Comparison of ENCODE assay signal across 27 mouse cellular contexts in the genomic region with DNA sequence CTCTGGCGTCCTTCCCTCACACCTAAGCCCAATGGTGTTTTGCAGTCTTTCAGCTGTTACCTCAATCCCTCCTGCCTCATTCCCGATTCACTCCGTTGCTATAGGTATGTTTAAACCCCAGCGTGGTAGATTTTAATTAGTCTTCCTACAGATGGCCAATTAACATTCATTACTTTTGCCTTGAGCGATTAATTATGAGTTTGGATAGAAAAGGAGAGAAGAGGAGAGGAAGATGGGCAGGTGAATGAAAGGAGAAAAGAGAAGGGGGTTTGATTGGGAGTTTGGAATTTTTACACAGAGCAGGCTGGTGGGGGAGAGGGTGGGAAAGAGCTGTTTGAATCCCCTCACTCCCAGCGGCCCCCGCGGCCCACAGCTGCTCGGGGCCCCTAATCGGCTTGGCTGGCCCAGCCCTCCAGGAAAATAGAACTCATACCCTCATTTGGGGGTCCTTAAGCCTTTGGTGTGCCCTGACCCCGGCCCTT. TPM values are rescaled to one million over a fixed set of nuclear protein-coding genes. Genes with fewer than 3 reads are reported as not detected.
A peak's percentile ranks its signal among the peaks of the same experiment; 100 is the strongest.
DNase-seq lines count a peak whose midpoint lies in the region; ATAC-seq and TF ChIP-seq lines count a peak whose summit lies in the region.
"Had no signal": no experiment of that assay in that cellular context is flagged by ENCODE, and none has a peak within 500 bp of the region (broad histone marks: within the 10 kb centered on the region; RNA-seq: fewer than 3 reads in every experiment).

No protein-coding gene starts in this region.

- WGBS in forebrain, embryonic 16.5 days: 6% methylated on average over 11 of the region's 11 CpGs
- WGBS in midbrain, embryonic 14.5 days: 35% methylated on average over 11 of the region's 11 CpGs

- peak; percentile 76 for ATAC-seq in forebrain, embryonic 16.5 days
- ATAC-seq in midbrain, embryonic 14.5 days (ENCODE audit: low FRiP score, low TSS enrichment): no peak
- ATAC-seq: activated CD4-positive, CD25-positive, alpha-beta regulatory T cell, adult 4 months; CD4-positive, CD25-positive, alpha-beta regulatory T cell, adult 4 months; intestine, embryonic 15.5 days; liver, embryonic 12.5 days; Patski had no signal

- no peak for TF ChIP-seq CTCF in brain, embryonic 14.5 days (IDR thresholded peaks at IDR 0.05; ENCODE audit: borderline replicate concordance, extremely low read depth, insufficient read depth, insufficient read length)

- H3K36me3 ChIP-seq in forebrain, embryonic 16.5 days (ENCODE audit: control insufficient read depth, insufficient read depth): no peaks in the 10 kb centered on the region
- no peaks in the 10 kb centered on the region for H3K36me3 ChIP-seq in midbrain, embryonic 14.5 days (ENCODE audit: control insufficient read depth, insufficient read depth, low read length)
- H3K36me3 ChIP-seq: embryonic facial prominence, embryonic 13.5 days; intestine, embryonic 15.5 days; kidney, embryonic 15.5 days; liver, embryonic 12.5 days; lung, embryonic 15.5 days had no signal

- H3K27ac ChIP-seq in forebrain, embryonic 16.5 days (ENCODE audit: low read length): peak overlapping the region; percentile 46
- H3K27ac ChIP-seq in midbrain, embryonic 14.5 days (replicated peaks; ENCODE audit: low read depth, low read length): no peak overlapping the region
- H3K27ac ChIP-seq: embryonic facial prominence, embryonic 13.5 days; heart, adult 2 months; intestine, embryonic 15.5 days; kidney, embryonic 15.5 days; liver, embryonic 12.5 days; lung, embryonic 15.5 days; macrophage had no signal

- peak overlapping the region; percentile 18; the same call in 1 of the 2 replicates for H3K4me3 ChIP-seq in forebrain, embryonic 16.5 days (replicated peaks; ENCODE audit: low read length)
- no peak overlapping the region for H3K4me3 ChIP-seq in midbrain, embryonic 14.5 days (replicated peaks; ENCODE audit: low read depth, low read length)
- H3K4me3 ChIP-seq: embryonic facial prominence, embryonic 13.5 days; heart, adult 2 months; intestine, embryonic 15.5 days; kidney, embryonic 15.5 days; liver, embryonic 12.5 days; lung, embryonic 15.5 days had no signal

- no peak for TF ChIP-seq POLR2A in brain, embryonic 14.5 days (IDR thresholded peaks at IDR 0.05; ENCODE audit: borderline replicate concordance, extremely low read depth, insufficient read depth, insufficient read length, poor library complexity, severe bottlenecking)

- peaks cover 16% of the 10 kb centered on the region for H3K4me1 ChIP-seq in forebrain, embryonic 16.5 days (replicated peaks; ENCODE audit: control insufficient read depth, insufficient read depth, low read length)
- H3K4me1 ChIP-seq in midbrain, embryonic 14.5 days (ENCODE audit: control insufficient read depth, insufficient read depth, low read length): 0 out of 2 replicates have a peak, but pooled peaks cover 5% of the 10 kb centered on the region
- H3K4me1 ChIP-seq: intestine, embryonic 15.5 days; kidney, embryonic 15.5 days; liver, embryonic 12.5 days; lung, embryonic 15.5 days had no signal

- DNase-seq in embryo, embryonic 11 days: peak; percentile 35
- DNase-seq in embryo, embryonic 9.5 days (ENCODE audit: extremely low spot score): no peak
- peak; percentile 95 for DNase-seq in brain, embryonic 14.5 days (ENCODE audit: low read depth)
- DNase-seq in midbrain, embryonic 14.5 days: peak; percentile 45
- no peak for DNase-seq in T-cell, adult 2 months (ENCODE audit: low spot score)
- DNase-seq in layer of hippocampus, adult 18-20 months (ENCODE audit: low spot score in 2 of 2): no peak
- no peak for DNase-seq in B cell, adult 2 months
- DNase-seq: adrenal gland, postnatal 14 days; cerebellum, adult 11-12 months; gastrocnemius, postnatal 25 days; heart, adult 2 months; heart, postnatal 36 days; kidney, postnatal 4 days; right cerebral cortex, adult 18-20 months; thymus, postnatal 36 days had no signal

- peak overlapping the region; percentile 42 for H3K4me2 ChIP-seq in forebrain, embryonic 16.5 days (ENCODE audit: low read length)
- peak overlapping the region; percentile 32; the same call in 1 of the 2 replicates for H3K4me2 ChIP-seq in midbrain, embryonic 14.5 days (ENCODE audit: low read length)
- H3K4me2 ChIP-seq: embryonic facial prominence, embryonic 13.5 days; intestine, embryonic 15.5 days; kidney, embryonic 15.5 days; liver, embryonic 12.5 days; lung, embryonic 15.5 days had no signal

- H3K27me3 ChIP-seq in forebrain, embryonic 16.5 days (replicated peaks; ENCODE audit: control insufficient read depth, insufficient read depth, low read length): no peaks in the 10 kb centered on the region
- H3K27me3 ChIP-seq in midbrain, embryonic 14.5 days (ENCODE audit: control insufficient read depth, insufficient read depth, low read length): no peaks in the 10 kb centered on the region
- H3K27me3 ChIP-seq: intestine, embryonic 15.5 days; lung, embryonic 15.5 days had no signal

- peak overlapping the region; percentile 9 for H3K9ac ChIP-seq in forebrain, embryonic 16.5 days (replicated peaks; ENCODE audit: low read depth, low read length)
- H3K9ac ChIP-seq in midbrain, embryonic 14.5 days (replicated peaks; ENCODE audit: low read length): no peak overlapping the region
- H3K9ac ChIP-seq: embryonic facial prominence, embryonic 13.5 days; intestine, embryonic 15.5 days; kidney, embryonic 15.5 days; liver, embryonic 12.5 days; lung, embryonic 15.5 days had no signal

- no peaks in the 10 kb centered on the region for H3K9me3 ChIP-seq in forebrain, embryonic 16.5 days (ENCODE audit: control insufficient read depth, low read length)
- no peaks in the 10 kb centered on the region for H3K9me3 ChIP-seq in midbrain, embryonic 14.5 days (ENCODE audit: control insufficient read depth, low read length)
- H3K9me3 ChIP-seq: embryonic facial prominence, embryonic 13.5 days; intestine, embryonic 15.5 days; kidney, embryonic 15.5 days; liver, embryonic 12.5 days; lung, embryonic 15.5 days had no signal

RNA-seq across cellular contexts. Expression of gene Emx1, which starts 21.8 kb away (rescaled TPM):
- polyA plus RNA-seq in brain, embryonic 14.5 days (2012; rRNA removed): 13.9 and 69.3 TPM in 2 replicates
- 57.5 and 59.7 TPM in 2 replicates for polyA plus RNA-seq in forebrain, embryonic 16.5 days (2015; fragmentation: Nextera tagmentation; extraction: Ambion mirVana)
- 1.1 and 1.6 TPM in 2 replicates for polyA plus RNA-seq in midbrain, embryonic 14.5 days (2014; fragmentation: Nextera tagmentation; extraction: Ambion mirVana)
- 10 to 100 TPM; 17.0 to 19.3 TPM for total RNA-seq in layer of hippocampus, adult 18-20 months (2021)
- total RNA-seq: adrenal gland, postnatal 14 days; ES-E14; gastrocnemius, postnatal 25 days; heart, adult 2 months; heart, postnatal 36 days had no signal
- polyA plus RNA-seq: activated CD4-positive, CD25-positive, alpha-beta regulatory T cell, adult 4 months; CD4-positive, CD25-positive, alpha-beta regulatory T cell, adult 4 months; heart, adult 2 months; heart, embryonic 14.5 days; intestine, embryonic 15.5 days; liver, embryonic 12.5 days; lung, embryonic 15.5 days; macrophage; Patski had no signal

RNA-seq across cellular contexts. Expression of gene Spr, which starts 27.9 kb away (rescaled TPM):
- polyA plus RNA-seq in brain, embryonic 14.5 days (2012; rRNA removed): 8.0 and 10.5 TPM in 2 replicates
- 31.9 and 32.6 TPM in 2 replicates for polyA plus RNA-seq in forebrain, embryonic 16.5 days (2015; fragmentation: Nextera tagmentation; extraction: Ambion mirVana)
- 36.5 and 43.3 TPM in 2 replicates for polyA plus RNA-seq in midbrain, embryonic 14.5 days (2014; fragmentation: Nextera tagmentation; extraction: Ambion mirVana)
- 10 to 100 TPM; 54.5 to 55.2 TPM for total RNA-seq in layer of hippocampus, adult 18-20 months (2021)

Comparison
In these comparisons a context has a peak if more than half of its experiments do, and no peak if none do; other contexts are left out.
1. DNase-seq: peak in embryo, embryonic 11 days (single experiment), brain, embryonic 14.5 days (single experiment) and midbrain, embryonic 14.5 days (single experiment); none in embryo, embryonic 9.5 days (single experiment), T-cell, adult 2 months (single experiment), layer of hippocampus, adult 18-20 months (0 of 2) and B cell, adult 2 months (0 of 2).